Mouse (Mus musculus): ENCODE measurements around the gene Coa7. TPM values are rescaled to one million over a fixed set of nuclear protein-coding genes. Genes with fewer than 3 reads are reported as not detected.

The Coa7 gene
- total and polyA plus RNA-seq, 3 experiments: 11.1 to 40.1 (median 29.5) TPM

- 65% methylated on average over 5 of the region's 5 CpGs for WGBS
- H3K27ac ChIP-seq: no peak overlapping the region
- peaks cover 3% of the 10 kb centered on the region; the same call in 1 of the 2 replicates for H3K4me1 ChIP-seq (ENCODE audit: control insufficient read depth, insufficient read depth, low read length)
- no peaks in the 10 kb centered on the region for H3K36me3 ChIP-seq (ENCODE audit: control insufficient read depth, insufficient read depth, low read length)
- H3K79me2 ChIP-seq (replicated peaks; ENCODE audit: control insufficient read depth, insufficient read depth, low read length): no peaks in the 10 kb centered on the region
- TF ChIP-seq POLR2A (IDR thresholded peaks at IDR 0.05; ENCODE audit: insufficient read depth, low read depth, low read length) (no peak), EP300 (IDR thresholded peaks at IDR 0.05; ENCODE audit: insufficient read depth, low read depth, low read length) (no peak), CTCF (IDR thresholded peaks at IDR 0.05) (no peak)
- no peak overlapping the region for H3K4me3 ChIP-seq
- no peak for DNase-seq
- no peak overlapping the region for H3K9ac ChIP-seq (ENCODE audit: low read depth, low read length)
- H3K27me3 ChIP-seq (ENCODE audit: control insufficient read depth, insufficient read depth, low read length): no peaks in the 10 kb centered on the region
- intact Hi-C loops (cut with DNase I): no loop called here
These were observed 63.2 kb downstream of the Coa7 start for GRCm38 (mm10) chr4:108391124-108391523.

Other genes starting within 250 kb of the Coa7 start
- 10 to 100 TPM; 17.9 to 20.8 TPM for gene Podn, start 231.7 kb upstream of the Coa7 start, total RNA-seq (2021)
- gene Podn, start 231.7 kb upstream of the Coa7 start, polyA plus RNA-seq (2012; rRNA removed): 63.3 and 79.6 TPM in 2 replicates
- 100 to 1,000 TPM; 303 to 357 TPM for gene Scp2, start 183.1 kb upstream of the Coa7 start, total RNA-seq (2021)
- gene Scp2, start 183.1 kb upstream of the Coa7 start, polyA plus RNA-seq (2012; rRNA removed): 235 and 387 TPM in 2 replicates
- 10 to 100 TPM; 27.7 to 34.4 TPM for gene Echdc2, start 162.7 kb upstream of the Coa7 start, total RNA-seq (2021)
- gene Echdc2, start 162.7 kb upstream of the Coa7 start, polyA plus RNA-seq (2012; rRNA removed): 64.0 and 77.8 TPM in 2 replicates
- under 1 TPM in 1 of 2 experiments, not detected in 1; 0.10 TPM for gene Zyg11a, start 110.1 kb upstream of the Coa7 start, total RNA-seq (2021)
- gene Zyg11a, start 110.1 kb upstream of the Coa7 start, polyA plus RNA-seq (2012; rRNA removed): 0.27 TPM in 1 of 2 replicates, not detected in the other
- 10 to 100 TPM; 34.8 to 39.1 TPM for gene Zyg11b, start 27.0 kb upstream of the Coa7 start, total RNA-seq (2021)
- gene Zyg11b, start 27.0 kb upstream of the Coa7 start, polyA plus RNA-seq (2012; rRNA removed): 10.9 and 24.2 TPM in 2 replicates
- not detected for gene Shisal2a, start 55.2 kb downstream of the Coa7 start, total RNA-seq (2021)
- not detected in 2 replicates for gene Shisal2a, start 55.2 kb downstream of the Coa7 start, polyA plus RNA-seq (2012; rRNA removed)
- gene Gpx7, start 78.8 kb downstream of the Coa7 start, total RNA-seq (2021): 1 to 10 TPM; 5.9 to 7.7 TPM
- gene Gpx7, start 78.8 kb downstream of the Coa7 start, polyA plus RNA-seq (2012; rRNA removed): 14.2 and 16.5 TPM in 2 replicates
- gene Tut4, start 131.3 kb downstream of the Coa7 start, total RNA-seq (2021): 10 to 100 TPM; 19.6 to 21.8 TPM
- gene Tut4, start 131.3 kb downstream of the Coa7 start, polyA plus RNA-seq (2012; rRNA removed): 24.1 and 29.7 TPM in 2 replicates

Data from heart, adult 2 months (tissue).